Mouse (Mus musculus): ENCODE results near the gene Efhd2. TPM values are rescaled to one million over a fixed set of nuclear protein-coding genes. Genes with fewer than 3 reads are reported as not detected.

Efhd2 gene
- polyA plus RNA-seq, 1 experiment, result 41.0 TPM

DNA sequence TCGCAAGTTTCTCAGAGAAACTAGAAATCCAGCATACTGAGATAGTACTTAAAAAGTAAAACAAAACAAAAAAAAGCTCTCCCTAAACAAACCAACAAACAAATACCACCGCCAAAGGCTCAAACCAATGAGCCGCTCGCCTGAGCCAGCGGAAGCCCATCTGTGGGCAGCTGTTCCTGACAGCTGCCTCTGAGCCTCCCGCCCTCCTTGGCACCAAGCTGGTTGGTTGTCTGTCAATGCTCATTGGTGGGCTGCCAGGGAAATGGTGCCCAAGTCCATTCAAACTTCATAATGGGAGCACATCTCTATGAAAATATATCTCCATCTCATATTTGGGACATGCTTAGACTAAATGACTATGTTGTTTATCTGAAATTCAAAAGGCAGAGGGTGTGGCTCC, 22.5 kb upstream of the Efhd2 start:
- TF ChIP-seq POLR2A (IDR thresholded peaks at IDR 0.05; ENCODE audit: low read depth, low read length), result no peak
- TF ChIP-seq CTCF (conservative IDR thresholded peaks at IDR 0.05; ENCODE audit: insufficient read depth, insufficient read length, low read depth, low read length), result no peak
- WGBS, result 89% methylated on average over 6 of the region's 6 CpGs

DNA sequence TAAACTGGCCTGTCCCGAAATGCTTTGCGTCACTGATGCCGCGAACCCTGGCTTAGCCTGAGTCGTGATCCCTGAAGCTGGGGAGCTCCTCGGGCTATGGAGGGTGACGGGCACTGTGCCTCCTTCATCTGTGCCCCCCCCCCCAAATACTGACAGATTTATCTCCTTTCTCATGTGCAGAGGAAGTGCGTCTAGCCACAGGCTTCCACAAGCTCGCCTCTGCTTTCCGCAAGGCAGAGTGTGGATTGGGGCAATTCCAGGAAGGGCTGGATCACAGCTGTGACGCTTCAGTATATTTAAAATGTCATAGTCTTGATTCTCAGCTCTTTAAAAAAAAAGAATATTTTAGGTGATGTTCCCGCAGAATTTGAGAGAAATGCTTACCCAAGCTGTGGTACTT, 21.1 kb upstream of the Efhd2 start:
- H3K27ac ChIP-seq (ENCODE audit: insufficient read depth, low read depth, low read length), result no peak overlapping the region
- H3K27me3 ChIP-seq (replicated peaks; ENCODE audit: control insufficient read depth, insufficient read depth, low read length), result no peaks in the 10 kb centered on the region
- DNase-seq, result peak; percentile 21
- no peaks in the 10 kb centered on the region for H3K36me3 ChIP-seq (ENCODE audit: control insufficient read depth, insufficient read depth, low read length)
- no peaks in the 10 kb centered on the region for H3K4me1 ChIP-seq (ENCODE audit: control insufficient read depth, insufficient read depth, low read length)
- no peak for TF ChIP-seq POLR2A (IDR thresholded peaks at IDR 0.05; ENCODE audit: low read depth, low read length)
- no peak for TF ChIP-seq CTCF (conservative IDR thresholded peaks at IDR 0.05; ENCODE audit: insufficient read depth, insufficient read length, low read depth, low read length)
- WGBS, result 30% methylated on average over 12 of the region's 12 CpGs
- H3K4me3 ChIP-seq (ENCODE audit: insufficient read depth, low read depth, low read length), result no peak overlapping the region

More for the DNA sequence above, 22.5 kb upstream of the Efhd2 start:
- no peaks in the 10 kb centered on the region for H3K27me3 ChIP-seq (replicated peaks; ENCODE audit: control insufficient read depth, insufficient read depth, low read length)
- no peak overlapping the region for H3K4me3 ChIP-seq (ENCODE audit: insufficient read depth, low read depth, low read length)
- H3K36me3 ChIP-seq (ENCODE audit: control insufficient read depth, insufficient read depth, low read length), result no peaks in the 10 kb centered on the region
- no peak overlapping the region for H3K27ac ChIP-seq (ENCODE audit: insufficient read depth, low read depth, low read length)
- DNase-seq, result no peak
- no peaks in the 10 kb centered on the region for H3K4me1 ChIP-seq (ENCODE audit: control insufficient read depth, insufficient read depth, low read length)

DNA sequence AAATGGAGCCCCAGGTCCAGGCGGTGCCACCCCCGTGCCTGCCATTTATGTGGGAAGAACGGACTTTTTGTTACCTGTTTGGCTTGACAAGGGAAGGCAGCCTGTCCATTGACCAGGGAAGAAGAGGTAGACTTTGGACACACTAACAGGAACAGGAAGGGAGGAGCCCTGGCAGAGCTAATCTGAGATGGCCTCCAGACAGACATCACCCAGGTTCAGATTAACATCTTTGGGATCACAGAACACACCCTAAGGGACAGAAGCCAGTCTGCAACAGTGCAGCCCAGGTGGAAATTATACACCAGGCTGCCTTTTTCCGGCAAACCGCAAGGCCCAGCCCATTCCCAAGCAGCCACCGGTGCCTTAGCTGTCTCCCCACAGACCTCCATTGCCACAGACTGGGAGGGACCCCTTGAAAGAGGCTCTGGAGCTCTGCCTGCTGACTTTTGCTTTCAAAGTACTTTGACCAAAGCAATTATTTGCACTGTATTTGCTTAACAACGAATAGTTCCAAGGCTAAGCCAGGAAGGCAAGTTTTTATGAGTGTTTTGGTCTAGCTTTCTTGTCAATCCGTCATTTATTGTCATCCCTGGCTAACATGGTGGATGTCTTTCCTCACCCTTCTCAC, 18.6 kb upstream of the Efhd2 start:
- no peak for DNase-seq
- Histone ChIP-seq H3K36me3 (ENCODE audit: control insufficient read depth, insufficient read depth, low read length) (no peaks in the 10 kb centered on the region), H3K4me3 (ENCODE audit: insufficient read depth, low read depth, low read length) (no peak overlapping the region), H3K27me3 (replicated peaks; ENCODE audit: control insufficient read depth, insufficient read depth, low read length) (no peaks in the 10 kb centered on the region), H3K4me1 (ENCODE audit: control insufficient read depth, insufficient read depth, low read length) (no peaks in the 10 kb centered on the region), H3K27ac (ENCODE audit: insufficient read depth, low read depth, low read length) (no peak overlapping the region)
- TF ChIP-seq CTCF (conservative IDR thresholded peaks at IDR 0.05; ENCODE audit: insufficient read depth, insufficient read length, low read depth, low read length) (no peak), POLR2A (IDR thresholded peaks at IDR 0.05; ENCODE audit: low read depth, low read length) (no peak)
- 86% methylated on average over 8 of the region's 8 CpGs for WGBS

DNA sequence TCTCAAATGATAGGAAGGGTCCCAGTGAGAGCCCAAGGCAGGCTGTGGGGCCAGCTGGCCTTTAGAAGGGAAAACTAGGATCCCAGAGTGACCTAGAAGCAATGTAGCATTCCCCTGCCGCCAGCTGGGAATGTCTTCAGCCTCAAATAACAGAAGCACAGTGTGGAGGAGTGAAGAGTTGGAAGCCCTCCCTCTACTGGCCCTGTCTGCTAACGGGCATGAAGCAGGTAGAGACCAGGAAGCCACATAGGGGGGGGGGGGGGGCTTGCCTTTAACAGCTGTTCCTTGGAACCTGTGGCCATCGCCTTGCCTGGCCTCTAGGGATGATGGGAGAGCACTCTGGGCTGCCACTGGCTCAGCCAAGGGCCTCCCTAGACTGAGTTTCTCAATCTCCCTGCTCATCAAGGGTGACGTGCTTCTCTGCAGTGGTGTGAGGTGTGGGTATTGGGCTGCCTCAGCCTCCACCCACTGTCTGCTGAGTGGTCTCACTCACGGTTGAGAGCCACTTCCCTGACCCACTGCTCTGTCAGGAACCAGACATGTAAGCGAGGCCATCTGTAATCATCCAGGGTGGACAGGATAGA, 11.8 kb upstream of the Efhd2 start:
- Histone ChIP-seq H3K27me3 (replicated peaks; ENCODE audit: control insufficient read depth, insufficient read depth, low read length) (no peaks in the 10 kb centered on the region), H3K4me3 (ENCODE audit: insufficient read depth, low read depth, low read length) (no peak overlapping the region), H3K4me1 (ENCODE audit: control insufficient read depth, insufficient read depth, low read length) (no peaks in the 10 kb centered on the region), H3K36me3 (ENCODE audit: control insufficient read depth, insufficient read depth, low read length) (no peaks in the 10 kb centered on the region), H3K27ac (ENCODE audit: insufficient read depth, low read depth, low read length) (no peak overlapping the region)
- DNase-seq, result no peak
- TF ChIP-seq CTCF (conservative IDR thresholded peaks at IDR 0.05; ENCODE audit: insufficient read depth, insufficient read length, low read depth, low read length), result no peak
- TF ChIP-seq POLR2A (IDR thresholded peaks at IDR 0.05; ENCODE audit: low read depth, low read length), result no peak
- whole genome bisulfite sequencing, result 38% methylated on average over 6 of the region's 6 CpGs

DNA sequence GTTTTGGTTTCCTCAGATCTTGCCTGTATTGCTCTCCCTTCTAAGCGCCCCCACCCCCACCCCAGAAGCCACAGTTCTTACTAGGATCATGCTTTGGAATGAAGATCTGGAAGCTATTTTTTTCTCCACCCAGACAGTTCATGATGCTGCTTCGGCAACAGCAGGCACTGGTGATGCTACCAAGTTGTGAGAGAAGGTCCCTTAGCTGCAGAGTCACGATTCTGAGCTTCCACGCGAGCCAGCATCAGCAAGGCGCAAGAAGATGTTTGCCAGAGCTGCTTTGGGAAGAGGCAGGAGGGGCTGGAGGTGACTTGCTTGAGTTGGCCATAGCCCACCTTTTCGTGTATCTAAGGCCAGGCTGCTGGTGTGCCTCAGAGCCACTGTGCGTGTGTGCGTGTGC, 10.7 kb upstream of the Efhd2 start:
- Histone ChIP-seq H3K4me3 (ENCODE audit: insufficient read depth, low read depth, low read length) (no peak overlapping the region), H3K27me3 (replicated peaks; ENCODE audit: control insufficient read depth, insufficient read depth, low read length) (no peaks in the 10 kb centered on the region), H3K27ac (ENCODE audit: insufficient read depth, low read depth, low read length) (no peak overlapping the region), H3K4me1 (ENCODE audit: control insufficient read depth, insufficient read depth, low read length) (no peaks in the 10 kb centered on the region), H3K36me3 (ENCODE audit: control insufficient read depth, insufficient read depth, low read length) (no peaks in the 10 kb centered on the region)
- WGBS, result 78% methylated on average over 9 of the region's 9 CpGs
- no peak for DNase-seq
- TF ChIP-seq CTCF (conservative IDR thresholded peaks at IDR 0.05; ENCODE audit: insufficient read depth, insufficient read length, low read depth, low read length) (no peak), POLR2A (IDR thresholded peaks at IDR 0.05; ENCODE audit: low read depth, low read length) (no peak)

DNA sequence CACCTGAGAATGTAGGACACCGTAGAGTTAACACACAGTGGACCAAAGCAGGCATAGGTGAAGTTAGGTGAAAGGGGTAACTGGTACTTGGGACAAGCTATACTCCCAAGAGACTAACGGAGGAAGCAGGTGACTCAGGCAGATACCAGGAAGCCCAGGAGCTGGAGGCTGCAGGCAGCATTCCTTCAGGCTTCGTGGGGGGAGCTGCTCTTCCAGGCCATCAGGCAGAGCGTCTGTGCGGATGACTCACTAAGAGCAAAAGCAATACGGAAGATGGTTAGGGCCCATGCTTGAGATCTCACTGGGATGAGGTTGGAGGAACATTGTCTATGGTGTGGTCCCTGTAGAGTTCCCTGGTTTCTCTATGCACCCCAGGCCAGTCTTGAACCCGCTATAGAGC, 8.1 kb upstream of the Efhd2 start:
- WGBS, result 76% methylated on average over 7 of the region's 7 CpGs
- H3K27ac ChIP-seq (ENCODE audit: insufficient read depth, low read depth, low read length), result no peak overlapping the region
- H3K36me3 ChIP-seq (ENCODE audit: control insufficient read depth, insufficient read depth, low read length), result no peaks in the 10 kb centered on the region
- H3K4me1 ChIP-seq (ENCODE audit: control insufficient read depth, insufficient read depth, low read length), result no peaks in the 10 kb centered on the region
- no peak overlapping the region for H3K4me3 ChIP-seq (ENCODE audit: insufficient read depth, low read depth, low read length)
- no peak for DNase-seq
- TF ChIP-seq POLR2A (IDR thresholded peaks at IDR 0.05; ENCODE audit: low read depth, low read length) (no peak), CTCF (conservative IDR thresholded peaks at IDR 0.05; ENCODE audit: insufficient read depth, insufficient read length, low read depth, low read length) (no peak)
- no peaks in the 10 kb centered on the region for H3K27me3 ChIP-seq (replicated peaks; ENCODE audit: control insufficient read depth, insufficient read depth, low read length)

DNA sequence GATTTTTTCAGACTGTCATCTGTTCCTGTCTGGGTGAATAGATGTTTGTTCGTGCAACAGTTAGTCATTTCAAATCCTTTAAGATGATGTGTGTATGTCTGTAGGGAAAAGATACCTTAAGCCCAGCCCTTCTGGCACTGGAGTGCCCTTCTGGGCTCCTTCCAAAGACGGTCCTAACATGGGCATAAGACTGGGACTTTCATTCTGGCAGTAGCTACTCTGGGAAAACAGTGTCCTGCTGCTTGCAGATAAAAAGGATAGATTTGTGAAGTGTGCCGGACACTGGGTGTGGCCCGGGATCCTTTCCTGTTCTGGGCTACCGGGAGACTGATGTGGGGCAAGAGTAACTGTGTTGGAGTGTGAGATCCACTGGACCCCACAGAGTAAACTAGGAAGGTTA, 7.2 kb upstream of the Efhd2 start:
- Histone ChIP-seq H3K36me3 (ENCODE audit: control insufficient read depth, insufficient read depth, low read length) (no peaks in the 10 kb centered on the region), H3K27ac (ENCODE audit: insufficient read depth, low read depth, low read length) (no peak overlapping the region), H3K27me3 (replicated peaks; ENCODE audit: control insufficient read depth, insufficient read depth, low read length) (no peaks in the 10 kb centered on the region), H3K4me1 (ENCODE audit: control insufficient read depth, insufficient read depth, low read length) (no peaks in the 10 kb centered on the region), H3K4me3 (ENCODE audit: insufficient read depth, low read depth, low read length) (no peak overlapping the region)
- WGBS, result 61% methylated on average over 5 of the region's 5 CpGs
- TF ChIP-seq POLR2A (IDR thresholded peaks at IDR 0.05; ENCODE audit: low read depth, low read length) (no peak), CTCF (conservative IDR thresholded peaks at IDR 0.05; ENCODE audit: insufficient read depth, insufficient read length, low read depth, low read length) (no peak)
- DNase-seq, result no peak

All from kidney, adult 2 months (tissue).